Mouse (Mus musculus) monocyte, adult 5-6 weeks (primary cell): Measurements from ENCODE around the gene Bmpr1b. TPM values are rescaled to one million over a fixed set of nuclear protein-coding genes. Genes with fewer than 3 reads are reported as not detected.

Experiments used
- ATAC-seq: fragments of 153-309, 156-312 bp; replicated peaks from 2 replicates; pipeline ENCODE4 v1.8.0; 2017; ENCODE audit warnings: mild to moderate bottlenecking; ENCODE audit not compliant: low TSS enrichment, insufficient number of reproducible peaks, severe bottlenecking, poor library complexity, low FRiP score
- total RNA-seq: library from RNA; stranded (forward); fragments of 200-1000, 200-491, 200-594 nt; gene quantifications from 3 replicates; pipeline ENCODE4 v1.2.3, GENCODE M21; 2017

Bmpr1b gene
- total RNA-seq, 1 experiment from 2014 or later, result not detected

GRCm38 (mm10) chr3:141794371-141794770 lies 374.9 kb downstream of the Bmpr1b start:
- no peak for ATAC-seq

GRCm38 (mm10) chr3:141793755-141794154 lies 375.5 kb downstream of the Bmpr1b start:
- ATAC-seq, result no peak

GRCm38 (mm10) chr3:141792106-141792505 lies 377.1 kb downstream of the Bmpr1b start:
- no peak for ATAC-seq

GRCm38 (mm10) chr3:141791026-141791780 lies 378.0 kb downstream of the Bmpr1b start:
- ATAC-seq, result no peak

Other genes with a start within 250 kb of the Bmpr1b start
- gene Pdlim5, start 226.3 kb upstream of the Bmpr1b start, total RNA-seq, result 80.8 to 104 TPM (median 80.9 TPM) in 3 replicates